Mouse (Mus musculus): ENCODE data around the gene Olfr1414. TPM values are rescaled to one million over a fixed set of nuclear protein-coding genes. Genes with fewer than 3 reads are reported as not detected.
"Not testable (repeated sequence)": the region's sequence is repeated elsewhere in the genome, so short reads cannot be mapped to it uniquely, and the experiment has no call there.

Olfr1414 gene
- not detected in 2 replicates for polyA plus RNA-seq (2014; fragmentation: Nextera tagmentation; extraction: Ambion mirVana)

DNA sequence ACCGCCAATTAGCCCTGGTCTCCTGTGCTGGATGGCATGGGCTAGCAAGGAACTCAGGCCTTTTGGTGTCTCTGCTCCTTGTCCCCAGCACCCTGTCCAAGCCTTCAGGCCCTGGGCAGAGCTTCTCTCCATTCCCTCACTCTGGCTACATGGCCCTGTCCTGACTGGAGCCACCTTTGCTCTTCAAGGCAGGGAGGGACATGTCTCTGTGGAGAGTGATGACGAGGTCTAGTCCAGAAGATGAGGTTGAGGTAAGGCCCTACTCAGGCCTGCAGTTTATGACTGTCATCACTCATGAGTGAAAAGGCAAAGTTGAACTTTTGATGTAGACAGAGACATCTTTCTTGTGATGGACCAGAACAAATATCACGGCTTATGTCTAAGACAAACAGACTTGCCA, at the start of gene Olfr1414:
Olfr1414 (minus strand) TSS at position 101 of the 400 bp plus-strand sequence.
- ATAC-seq (ENCODE audit: low FRiP score): no peak
- WGBS: 85% methylated on average over 3 of the region's 3 CpGs
- DNase-seq (ENCODE audit: low spot score): no peak

DNA sequence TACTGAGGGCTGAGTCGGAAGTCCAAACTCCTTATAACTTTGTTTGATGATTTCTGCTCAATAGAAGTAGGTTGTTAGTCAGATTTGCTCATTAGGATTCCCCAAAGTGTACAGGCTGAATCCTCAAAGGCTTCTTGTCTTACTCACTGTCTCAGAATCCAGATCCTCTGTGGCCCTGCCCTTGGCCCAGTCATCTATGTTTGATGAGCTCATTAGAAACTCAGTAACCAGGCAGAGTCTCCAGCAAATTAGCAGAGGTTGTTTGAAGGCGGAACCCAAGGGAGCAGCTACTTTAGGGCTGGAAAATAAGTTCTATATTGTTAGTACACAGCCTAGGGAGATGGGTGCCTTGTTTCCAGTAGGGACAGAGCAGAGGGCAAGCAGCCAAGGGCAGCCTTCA, 27.5 kb upstream of the Olfr1414 start:
- WGBS: 84% methylated on average over 2 of the region's 2 CpGs
- no peak overlapping the region for H3K27ac ChIP-seq

More for the DNA sequence above, at the start of gene Olfr1414:
- Histone ChIP-seq H3K27ac (no peak within 1 kb of the TSS), H3K4me3 (replicated peaks; ENCODE audit: low read length) (no peak within 1 kb of the TSS), H3K9me3 (ENCODE audit: control insufficient read depth, low read length) (no peaks in the 10 kb centered on the region), H3K4me1 (replicated peaks; ENCODE audit: control insufficient read depth, insufficient read depth, low read length) (no peaks in the 10 kb centered on the region), H3K36me3 (replicated peaks; ENCODE audit: control insufficient read depth, insufficient read depth) (no peaks in the 10 kb centered on the region), H3K27me3 (ENCODE audit: control insufficient read depth, insufficient read depth, low read length) (no peaks in the 10 kb centered on the region), H3K9ac (no peak within 1 kb of the TSS), H3K4me2 (replicated peaks) (no peak within 1 kb of the TSS)

DNA sequence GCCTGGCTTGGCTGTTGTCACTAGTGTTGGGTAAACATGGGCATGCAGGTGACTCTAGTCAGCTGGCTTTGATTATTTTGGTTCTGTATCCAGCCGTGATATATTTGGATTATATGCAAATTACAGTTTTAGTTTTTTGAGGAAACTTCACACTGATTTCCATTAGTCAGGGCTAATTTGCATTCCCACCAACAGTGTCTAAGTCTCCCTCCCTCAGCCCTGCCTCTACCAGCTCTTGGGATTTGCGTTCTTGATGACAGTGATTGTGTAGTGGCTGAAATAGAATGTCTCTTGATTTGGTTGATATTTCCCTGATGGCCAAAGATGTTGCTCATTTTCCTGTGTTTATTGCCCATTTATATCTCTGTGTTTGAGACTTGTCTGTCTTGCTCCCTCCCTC, 20.6 kb upstream of the Olfr1414 start:
- DNase-seq (ENCODE audit: low spot score) (no peak), ATAC-seq (ENCODE audit: low FRiP score) (no peak)
- H3K9ac ChIP-seq: no peak overlapping the region
- H3K4me1 ChIP-seq (replicated peaks; ENCODE audit: control insufficient read depth, insufficient read depth, low read length): no peaks in the 10 kb centered on the region
- H3K27me3 ChIP-seq (ENCODE audit: control insufficient read depth, insufficient read depth, low read length): no peaks in the 10 kb centered on the region
- no peaks in the 10 kb centered on the region for H3K36me3 ChIP-seq (replicated peaks; ENCODE audit: control insufficient read depth, insufficient read depth)
- H3K4me3 ChIP-seq (replicated peaks; ENCODE audit: low read length): no peak overlapping the region
- WGBS: 41% methylated on average over 2 of the region's 2 CpGs
- no peak overlapping the region for H3K27ac ChIP-seq
- no peaks in the 10 kb centered on the region for H3K9me3 ChIP-seq (ENCODE audit: control insufficient read depth, low read length)
- no peak overlapping the region for H3K4me2 ChIP-seq (replicated peaks)

More for the DNA sequence above, 27.5 kb upstream of the Olfr1414 start:
- no peak overlapping the region for H3K9ac ChIP-seq
- ATAC-seq (ENCODE audit: low FRiP score) (no peak), DNase-seq (ENCODE audit: low spot score) (no peak)
- no peak overlapping the region for H3K4me3 ChIP-seq (replicated peaks; ENCODE audit: low read length)
- H3K36me3 ChIP-seq (replicated peaks; ENCODE audit: control insufficient read depth, insufficient read depth): no peaks in the 10 kb centered on the region
- no peaks in the 10 kb centered on the region for H3K27me3 ChIP-seq (ENCODE audit: control insufficient read depth, insufficient read depth, low read length)
- no peaks in the 10 kb centered on the region for H3K9me3 ChIP-seq (ENCODE audit: control insufficient read depth, low read length)
- H3K4me2 ChIP-seq (replicated peaks): no peak overlapping the region
- H3K4me1 ChIP-seq (replicated peaks; ENCODE audit: control insufficient read depth, insufficient read depth, low read length): no peaks in the 10 kb centered on the region

DNA sequence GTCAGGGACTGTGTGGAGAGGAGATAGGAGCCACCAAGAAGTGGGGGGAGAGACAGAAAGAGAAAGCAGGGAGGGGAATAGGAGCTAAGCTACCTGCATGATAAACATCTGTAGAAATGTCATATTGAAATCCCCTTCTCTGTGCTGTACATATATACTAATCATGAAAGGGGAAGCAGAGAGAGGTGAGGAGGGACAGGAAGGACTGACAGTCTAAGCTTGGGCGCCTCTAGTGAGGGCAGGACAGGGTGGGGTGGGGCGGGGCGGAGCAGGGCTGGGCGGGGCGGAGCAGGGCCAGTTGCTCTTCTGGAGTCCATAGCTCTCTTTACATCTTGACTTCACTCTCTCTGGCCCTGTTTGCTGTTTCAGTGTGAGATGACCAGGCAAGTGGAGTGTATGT, 18.5 kb upstream of the Olfr1414 start:
- no peak for ATAC-seq (ENCODE audit: low FRiP score)
- no peaks in the 10 kb centered on the region for H3K9me3 ChIP-seq (ENCODE audit: control insufficient read depth, low read length)
- no peak overlapping the region for H3K4me2 ChIP-seq (replicated peaks)
- 52% methylated on average over 5 of the region's 5 CpGs for WGBS
- no peaks in the 10 kb centered on the region for H3K36me3 ChIP-seq (replicated peaks; ENCODE audit: control insufficient read depth, insufficient read depth)
- H3K4me1 ChIP-seq (replicated peaks; ENCODE audit: control insufficient read depth, insufficient read depth, low read length): no peaks in the 10 kb centered on the region
- H3K27me3 ChIP-seq (ENCODE audit: control insufficient read depth, insufficient read depth, low read length): no peaks in the 10 kb centered on the region
- no peak overlapping the region for H3K9ac ChIP-seq
- no peak for DNase-seq (ENCODE audit: low spot score)
- no peak overlapping the region for H3K4me3 ChIP-seq (replicated peaks; ENCODE audit: low read length)
- H3K27ac ChIP-seq: no peak overlapping the region

DNA sequence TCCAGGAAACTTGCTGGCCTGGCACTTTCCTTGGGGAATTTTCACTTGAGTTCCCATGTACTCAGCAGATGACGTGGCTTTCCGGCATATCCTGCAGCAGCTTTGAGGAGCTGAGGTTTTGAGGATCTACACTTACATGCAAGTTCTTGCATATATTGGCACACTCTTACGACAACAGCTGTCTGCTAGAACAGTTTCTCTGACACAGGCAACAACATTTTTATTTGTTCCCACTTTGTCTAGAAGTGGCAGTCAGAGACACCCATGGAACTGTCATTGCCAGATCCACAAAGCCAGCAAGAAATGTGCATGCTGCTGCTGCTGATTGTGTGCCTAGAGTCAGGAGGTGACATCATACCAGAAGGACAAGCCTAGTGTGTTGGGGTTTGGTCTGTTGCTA, 5.3 kb upstream of the Olfr1414 start:
- H3K27me3 ChIP-seq (ENCODE audit: control insufficient read depth, insufficient read depth, low read length): no peaks in the 10 kb centered on the region
- no peaks in the 10 kb centered on the region for H3K9me3 ChIP-seq (ENCODE audit: control insufficient read depth, low read length)
- H3K9ac ChIP-seq: no peak overlapping the region
- H3K4me2 ChIP-seq (replicated peaks): no peak overlapping the region
- ATAC-seq (ENCODE audit: low FRiP score): no peak
- 81% methylated on average over 3 of the region's 3 CpGs for WGBS
- H3K4me1 ChIP-seq (replicated peaks; ENCODE audit: control insufficient read depth, insufficient read depth, low read length): no peaks in the 10 kb centered on the region
- no peak overlapping the region for H3K27ac ChIP-seq
- no peak for DNase-seq (ENCODE audit: low spot score)
- H3K4me3 ChIP-seq (replicated peaks; ENCODE audit: low read length): no peak overlapping the region
- H3K36me3 ChIP-seq (replicated peaks; ENCODE audit: control insufficient read depth, insufficient read depth): no peaks in the 10 kb centered on the region

DNA sequence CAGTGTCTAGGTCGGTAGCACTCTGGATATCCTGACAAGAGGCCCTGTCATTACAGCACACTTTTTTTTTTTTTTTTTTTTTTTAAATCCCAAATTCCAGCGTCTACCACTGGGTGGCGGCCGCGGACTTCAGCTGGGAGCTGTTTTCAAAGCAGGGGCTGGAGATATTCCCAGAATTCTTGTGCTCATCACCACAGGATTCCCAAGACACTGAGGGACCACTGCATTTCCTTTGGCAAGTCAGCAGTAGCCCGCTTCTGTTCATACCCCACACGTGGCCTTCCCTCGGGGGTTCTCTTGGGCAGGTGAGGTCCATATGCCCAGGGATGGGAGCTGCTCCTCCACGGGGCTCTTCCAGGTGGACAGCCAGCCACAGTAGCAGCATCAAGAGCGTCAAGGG, 2.9 kb upstream of the Olfr1414 start:
- peak overlapping the region; percentile 32 for H3K4me2 ChIP-seq (replicated peaks)
- no peak overlapping the region for H3K9ac ChIP-seq
- no peaks in the 10 kb centered on the region for H3K36me3 ChIP-seq (replicated peaks; ENCODE audit: control insufficient read depth, insufficient read depth)
- 16% methylated on average over 10 of the region's 10 CpGs for WGBS
- H3K9me3 ChIP-seq (ENCODE audit: control insufficient read depth, low read length): no peaks in the 10 kb centered on the region
- no peak overlapping the region for H3K4me3 ChIP-seq (replicated peaks; ENCODE audit: low read length)
- H3K27me3 ChIP-seq (ENCODE audit: control insufficient read depth, insufficient read depth, low read length): no peaks in the 10 kb centered on the region
- peak; percentile 40; the same call in 1 of the 2 replicates for ATAC-seq (ENCODE audit: low FRiP score)
- no peak overlapping the region for H3K27ac ChIP-seq
- DNase-seq (ENCODE audit: low spot score): peak; percentile 80
- H3K4me1 ChIP-seq (replicated peaks; ENCODE audit: control insufficient read depth, insufficient read depth, low read length): no peaks in the 10 kb centered on the region

DNA sequence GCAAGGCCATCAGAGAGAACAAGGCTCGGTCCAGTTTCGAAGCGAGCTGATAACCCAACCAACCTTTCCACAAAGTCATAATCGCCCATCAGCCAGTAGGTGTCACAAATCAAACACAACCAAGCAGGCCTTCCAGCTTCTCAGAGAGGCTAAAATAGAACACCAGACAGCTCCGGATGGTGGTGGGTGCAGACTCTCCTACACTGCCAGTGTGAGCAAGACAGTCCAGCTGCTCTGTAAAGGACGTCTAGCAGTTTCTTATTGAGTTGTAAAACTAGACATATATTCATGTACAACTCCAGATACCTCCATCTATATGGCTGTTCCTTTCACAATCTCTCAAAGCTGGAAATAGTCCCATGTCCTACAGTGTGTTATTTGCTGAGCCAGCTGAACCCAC, 585 bp upstream of the Olfr1414 start:
- Histone ChIP-seq H3K27ac (no peak overlapping the region), H3K36me3 (replicated peaks; ENCODE audit: control insufficient read depth, insufficient read depth) (no peaks in the 10 kb centered on the region), H3K4me1 (replicated peaks; ENCODE audit: control insufficient read depth, insufficient read depth, low read length) (no peaks in the 10 kb centered on the region), H3K27me3 (ENCODE audit: control insufficient read depth, insufficient read depth, low read length) (no peaks in the 10 kb centered on the region), H3K4me3 (replicated peaks; ENCODE audit: low read length) (no peak overlapping the region), H3K9me3 (ENCODE audit: control insufficient read depth, low read length) (no peaks in the 10 kb centered on the region), H3K4me2 (replicated peaks) (no peak overlapping the region), H3K9ac (no peak overlapping the region)
- ATAC-seq (ENCODE audit: low FRiP score) (no peak), DNase-seq (ENCODE audit: low spot score) (no peak)
- WGBS: 91% methylated on average over 6 of the region's 6 CpGs

DNA sequence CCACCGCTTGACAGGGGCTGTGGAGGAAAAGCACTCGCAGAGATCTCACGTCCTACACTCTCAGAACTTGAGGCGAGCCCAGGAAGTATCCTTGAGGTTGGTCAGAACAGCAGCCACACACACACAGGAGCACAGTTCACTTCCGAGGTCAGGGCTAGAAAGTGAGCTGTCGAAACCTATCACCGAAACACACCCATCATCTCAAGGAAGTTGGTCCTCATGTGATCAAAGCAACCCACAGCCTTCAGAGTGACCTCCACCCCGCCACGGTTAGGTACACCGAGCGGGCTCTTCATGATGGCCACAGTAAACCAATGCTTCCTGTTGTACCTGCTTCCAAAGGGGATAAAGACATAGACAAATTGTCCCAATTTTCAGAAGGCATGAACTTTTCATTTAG, 3.1 kb downstream of the Olfr1414 start:
- DNase-seq (ENCODE audit: low spot score): no peak
- H3K36me3 ChIP-seq (replicated peaks; ENCODE audit: control insufficient read depth, insufficient read depth): no peaks in the 10 kb centered on the region
- no peaks in the 10 kb centered on the region for H3K4me1 ChIP-seq (replicated peaks; ENCODE audit: control insufficient read depth, insufficient read depth, low read length)
- H3K9ac ChIP-seq: no peak overlapping the region
- H3K27ac ChIP-seq: no peak overlapping the region
- no peak overlapping the region for H3K4me2 ChIP-seq (replicated peaks)
- no peak overlapping the region for H3K4me3 ChIP-seq (replicated peaks; ENCODE audit: low read length)
- H3K27me3 ChIP-seq (ENCODE audit: control insufficient read depth, insufficient read depth, low read length): no peaks in the 10 kb centered on the region
- no peaks in the 10 kb centered on the region for H3K9me3 ChIP-seq (ENCODE audit: control insufficient read depth, low read length)
- 85% methylated on average over 11 of the region's 11 CpGs for WGBS
- ATAC-seq (ENCODE audit: low FRiP score): no peak

DNA sequence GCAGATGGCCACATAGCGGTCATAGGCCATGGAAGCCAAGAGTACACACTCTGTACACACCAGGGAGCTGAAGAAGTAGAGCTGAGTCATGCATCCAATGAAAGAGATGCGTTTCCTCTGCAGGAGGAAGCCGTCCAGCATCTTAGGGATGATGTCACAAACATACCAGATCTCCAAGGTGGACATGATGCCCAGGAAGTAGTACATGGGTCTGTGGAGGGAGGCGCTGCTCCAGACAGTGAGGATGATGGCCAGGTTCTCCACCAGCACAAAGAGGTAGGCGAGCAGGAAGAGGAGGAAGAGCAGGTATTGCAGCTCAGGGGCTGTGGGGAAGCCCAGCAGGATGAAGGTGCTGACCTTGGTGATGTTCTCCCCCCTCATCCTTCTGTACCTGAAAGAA, 6.8 kb downstream of the Olfr1414 start:
- not testable (repeated sequence) for H3K27ac ChIP-seq; H3K4me3 ChIP-seq (replicated peaks; ENCODE audit: low read length); H3K27me3 ChIP-seq (ENCODE audit: control insufficient read depth, insufficient read depth, low read length); H3K36me3 ChIP-seq (replicated peaks; ENCODE audit: control insufficient read depth, insufficient read depth); H3K4me2 ChIP-seq (replicated peaks); H3K9ac ChIP-seq; DNase-seq (ENCODE audit: low spot score); H3K9me3 ChIP-seq (ENCODE audit: control insufficient read depth, low read length); ATAC-seq (ENCODE audit: low FRiP score); H3K4me1 ChIP-seq (replicated peaks; ENCODE audit: control insufficient read depth, insufficient read depth, low read length)
- WGBS: 89% methylated on average over 4 of the region's 5 CpGs

DNA sequence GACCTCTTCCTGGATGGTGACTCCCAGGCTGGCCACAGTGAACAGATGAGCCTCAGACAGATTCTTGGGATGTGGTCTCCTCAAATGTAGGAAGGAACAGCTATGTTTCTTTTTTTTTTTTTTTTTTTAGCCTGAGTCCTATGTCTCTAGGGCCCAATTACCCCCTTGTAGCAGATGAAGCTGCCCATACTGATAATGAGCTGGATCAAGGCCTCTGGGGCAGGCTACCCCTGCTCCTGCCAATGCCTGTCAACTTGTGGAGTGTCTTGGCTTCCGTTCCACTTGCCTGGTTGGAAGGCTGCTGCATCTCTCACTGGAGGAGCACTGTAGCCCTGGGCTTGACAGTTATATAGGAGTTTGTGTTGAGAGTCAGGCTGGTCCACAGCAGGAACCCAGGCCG, 22.5 kb downstream of the Olfr1414 start, which contains the start of gene Olfr1415:
Olfr1415 (minus strand) TSS at position 101 of the 400 bp plus-strand sequence.
- Histone ChIP-seq H3K4me2 (replicated peaks) (no peak within 1 kb of the TSS), H3K4me3 (replicated peaks; ENCODE audit: low read length) (no peak within 1 kb of the TSS), H3K27ac (no peak within 1 kb of the TSS), H3K27me3 (ENCODE audit: control insufficient read depth, insufficient read depth, low read length) (no peaks in the 10 kb centered on the region), H3K9me3 (ENCODE audit: control insufficient read depth, low read length) (no peaks in the 10 kb centered on the region), H3K9ac (no peak within 1 kb of the TSS), H3K36me3 (replicated peaks; ENCODE audit: control insufficient read depth, insufficient read depth) (no peaks in the 10 kb centered on the region), H3K4me1 (replicated peaks; ENCODE audit: control insufficient read depth, insufficient read depth, low read length) (no peaks in the 10 kb centered on the region)
- WGBS: 89% methylated on average over 2 of the region's 2 CpGs
- ATAC-seq (ENCODE audit: low FRiP score): no peak
- DNase-seq (ENCODE audit: low spot score): no peak

Measured in hindbrain, embryonic 14.5 days (tissue).